Mouse (Mus musculus): ENCODE measurements around the gene Ube2l3. TPM values are rescaled to one million over a fixed set of nuclear protein-coding genes. Genes with fewer than 3 reads are reported as not detected.
"Not testable (repeated sequence)": the region's sequence is repeated elsewhere in the genome, so short reads cannot be mapped to it uniquely, and the experiment has no call there.

The Ube2l3 gene
- polyA plus RNA-seq, 1 experiment = 133 TPM

DNA sequence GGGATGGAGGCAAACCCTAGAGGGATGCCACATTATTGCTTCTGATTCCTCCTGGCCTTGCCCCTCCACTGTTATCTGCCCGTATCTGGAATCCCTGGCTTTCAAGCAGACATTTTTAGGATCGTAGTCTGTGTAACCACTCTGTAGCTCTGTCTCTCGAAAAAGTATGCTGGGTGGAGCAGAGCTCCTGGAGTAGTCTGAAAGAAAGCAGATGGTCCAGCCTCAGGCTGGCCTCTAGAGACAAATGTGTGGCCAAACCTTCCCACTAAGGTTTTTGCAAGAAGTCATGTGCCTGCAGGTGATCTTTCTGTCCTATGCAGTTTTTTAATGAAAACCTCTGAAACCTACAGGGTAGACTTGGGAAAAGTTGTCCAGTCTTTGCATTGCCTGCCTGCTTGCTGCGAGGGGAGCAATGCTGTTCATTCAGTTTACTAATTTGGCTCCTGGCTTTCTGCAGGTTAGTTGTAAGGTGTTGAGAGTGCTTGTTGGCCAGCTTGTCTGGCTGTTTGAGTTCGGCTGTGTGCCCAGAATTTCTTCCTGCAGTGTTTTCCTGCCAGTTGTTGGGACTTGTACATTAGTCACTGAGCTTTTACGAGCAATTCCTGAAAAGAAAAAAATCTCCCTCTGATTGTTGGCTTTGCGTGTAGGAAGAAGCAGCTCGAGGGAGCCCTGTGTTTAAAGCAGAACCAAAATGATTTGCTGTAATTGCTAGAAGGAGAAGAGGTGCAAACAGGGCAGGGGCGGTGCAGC, 32.6 kb upstream of the Ube2l3 start:
- Histone ChIP-seq H3K4me3 (replicated peaks; ENCODE audit: insufficient read depth, low read depth, low read length) (peak overlapping the region; percentile 5), H3K27ac (ENCODE audit: insufficient read depth, low read length) (no peak overlapping the region), H3K27me3 (ENCODE audit: control insufficient read depth, insufficient read depth, low read length) (no peaks in the 10 kb centered on the region), H3K4me1 (ENCODE audit: control insufficient read depth, insufficient read depth, low read length) (peaks cover 6% of the 10 kb centered on the region)
- DNase-seq = peak; percentile 46 to 51
- TF ChIP-seq POLR2A (IDR thresholded peaks at IDR 0.05; ENCODE audit: borderline replicate concordance, insufficient read depth, low read length) (no peak), CTCF (IDR thresholded peaks at IDR 0.05; ENCODE audit: borderline replicate concordance, insufficient read depth, low read depth, low read length) (no peak)
- WGBS = 12% methylated on average over 9 of the region's 9 CpGs

DNA sequence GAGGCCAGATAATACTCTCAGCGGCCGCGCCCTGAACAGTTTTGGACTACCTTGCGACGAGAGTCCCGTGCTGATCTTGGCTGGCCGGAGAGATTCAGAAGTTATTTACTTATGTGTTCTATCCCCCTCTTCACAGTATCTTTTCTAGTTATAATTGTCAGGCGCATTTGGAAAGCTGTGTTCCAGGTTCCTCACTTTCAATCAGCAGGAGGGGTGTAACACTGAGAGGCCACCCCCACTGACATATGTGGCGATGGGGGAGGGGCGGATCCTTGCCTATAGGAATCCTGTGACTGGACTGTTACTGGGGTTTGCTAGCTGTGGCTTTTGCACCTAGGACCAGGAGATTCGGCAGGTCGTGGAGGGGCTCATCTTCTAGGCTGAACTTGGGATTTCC, 32.0 kb upstream of the Ube2l3 start:
- WGBS = 2% methylated on average over 12 of the region's 12 CpGs
- TF ChIP-seq POLR2A (IDR thresholded peaks at IDR 0.05; ENCODE audit: borderline replicate concordance, insufficient read depth, low read length) (no peak), CTCF (IDR thresholded peaks at IDR 0.05; ENCODE audit: borderline replicate concordance, insufficient read depth, low read depth, low read length) (no peak)
- H3K4me1 ChIP-seq (ENCODE audit: control insufficient read depth, insufficient read depth, low read length) = peaks cover 6% of the 10 kb centered on the region
- peak overlapping the region; percentile 76 for H3K4me3 ChIP-seq (replicated peaks; ENCODE audit: insufficient read depth, low read depth, low read length)
- H3K27me3 ChIP-seq (ENCODE audit: control insufficient read depth, insufficient read depth, low read length) = no peaks in the 10 kb centered on the region
- peak; percentile 38 to 46 for DNase-seq
- H3K27ac ChIP-seq (ENCODE audit: insufficient read depth, low read length) = no peak overlapping the region

DNA sequence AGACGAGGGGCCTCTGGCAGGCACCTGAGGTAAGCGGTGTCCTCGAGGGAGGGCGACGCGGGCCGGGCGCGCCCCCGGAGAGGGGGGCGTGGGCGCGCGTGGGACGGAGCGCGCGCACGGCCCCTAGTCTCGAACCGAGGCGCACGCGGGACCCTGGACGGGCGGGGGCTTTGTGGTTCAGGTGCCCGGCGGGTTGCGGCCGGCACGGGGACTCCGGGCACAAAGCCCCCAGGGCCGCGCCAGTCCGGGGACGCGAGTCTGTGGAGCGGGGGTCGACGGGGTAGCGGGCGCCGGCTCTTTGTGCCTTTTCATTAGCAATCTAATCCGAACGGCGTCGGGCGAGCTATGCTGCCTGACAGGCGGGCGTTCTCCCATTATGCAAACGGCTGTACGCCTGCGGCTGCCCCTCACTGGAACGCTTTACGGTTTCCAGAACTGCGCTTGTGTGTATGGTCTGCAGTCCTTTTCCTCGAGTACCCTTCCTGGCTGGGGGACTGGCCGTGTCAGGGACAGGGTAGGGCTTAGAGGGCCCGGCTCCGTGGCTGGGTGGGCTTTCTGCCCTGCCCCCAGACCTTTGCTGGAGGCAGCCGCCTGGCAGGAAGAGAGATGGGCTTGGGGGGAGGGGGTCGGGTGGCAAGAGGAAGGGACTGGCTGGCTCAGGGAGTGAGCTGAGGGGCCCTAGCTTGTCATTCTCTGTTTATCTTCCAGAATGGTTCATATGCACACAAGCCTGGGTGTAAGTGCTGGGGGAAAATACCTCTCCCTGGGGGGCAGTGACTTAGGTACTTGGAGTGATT, 31.5 kb upstream of the Ube2l3 start:
- H3K4me1 ChIP-seq (ENCODE audit: control insufficient read depth, insufficient read depth, low read length) = peaks cover 4% of the 10 kb centered on the region

DNA sequence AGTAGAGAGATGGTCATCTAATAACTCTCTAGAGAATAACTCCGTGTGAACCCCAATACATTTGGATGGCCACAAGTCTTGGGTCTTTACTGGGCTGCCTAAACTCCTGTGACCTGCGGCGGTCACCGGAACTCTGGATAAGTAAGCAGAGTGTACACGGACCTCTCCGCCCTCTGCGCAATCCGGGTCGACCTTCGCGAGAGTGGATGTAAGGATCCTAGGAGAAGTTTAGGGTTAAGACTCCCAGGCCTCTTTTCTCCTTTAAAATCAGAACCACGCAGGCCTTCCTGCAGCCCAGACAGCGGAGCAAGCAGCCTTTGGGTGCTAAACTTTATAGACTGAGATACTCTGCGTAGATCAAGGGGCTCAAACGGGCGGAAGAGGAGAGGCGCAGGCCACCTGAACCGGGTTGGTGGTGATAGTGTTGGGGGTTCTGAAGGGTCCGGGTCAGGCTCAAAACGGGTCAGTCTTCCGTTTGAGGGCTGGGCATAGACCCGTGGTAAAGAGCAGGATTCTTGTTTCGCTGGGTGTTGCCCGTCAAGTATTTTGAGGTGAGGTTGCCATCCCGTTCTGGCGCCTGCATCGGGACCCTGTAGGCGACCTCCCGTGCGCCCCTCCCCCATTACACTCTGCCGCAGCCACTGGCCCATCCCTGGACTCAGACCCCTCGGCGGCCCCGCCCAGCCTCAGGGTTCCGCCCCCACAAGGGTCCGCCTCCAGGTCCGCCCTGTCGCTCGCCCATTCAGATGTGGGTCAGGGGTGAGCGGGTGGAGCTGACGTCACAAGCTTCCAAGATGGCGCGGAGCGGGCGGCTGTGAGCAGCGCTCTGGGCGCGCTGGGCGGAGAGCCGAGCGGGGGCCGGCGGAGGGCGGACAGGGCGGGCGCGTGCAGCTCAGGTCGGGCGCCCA, 30.6 kb upstream of the Ube2l3 start, which contains the start of gene Hic2:
Hic2 (plus strand) TSS at position 779 of the 908 bp plus-strand sequence.
- 3% methylated on average over 59 of the region's 59 CpGs for WGBS
- no peaks in the 10 kb centered on the region for H3K27me3 ChIP-seq (ENCODE audit: control insufficient read depth, insufficient read depth, low read length)
- peak within 1 kb of the TSS; percentile 76 for H3K4me3 ChIP-seq (replicated peaks; ENCODE audit: insufficient read depth, low read depth, low read length)
- peak; percentile 91 to 94 for DNase-seq
- TF ChIP-seq POLR2A (IDR thresholded peaks at IDR 0.05; ENCODE audit: borderline replicate concordance, insufficient read depth, low read length) (peak; percentile 72), CTCF (IDR thresholded peaks at IDR 0.05; ENCODE audit: borderline replicate concordance, insufficient read depth, low read depth, low read length) (no peak)
- H3K27ac ChIP-seq (ENCODE audit: insufficient read depth, low read length) = peak within 1 kb of the TSS; percentile 67
- peaks cover 4% of the 10 kb centered on the region for H3K4me1 ChIP-seq (ENCODE audit: control insufficient read depth, insufficient read depth, low read length)

More for the DNA sequence above, 31.5 kb upstream of the Ube2l3 start:
- WGBS = under 1% methylated on average over 62 of the region's 62 CpGs
- TF ChIP-seq POLR2A (IDR thresholded peaks at IDR 0.05; ENCODE audit: borderline replicate concordance, insufficient read depth, low read length) = no peak
- no peak for TF ChIP-seq CTCF (IDR thresholded peaks at IDR 0.05; ENCODE audit: borderline replicate concordance, insufficient read depth, low read depth, low read length)
- H3K4me3 ChIP-seq (replicated peaks; ENCODE audit: insufficient read depth, low read depth, low read length) = peak overlapping the region; percentile 76
- H3K27ac ChIP-seq (ENCODE audit: insufficient read depth, low read length) = peak overlapping the region; percentile 67
- no peaks in the 10 kb centered on the region for H3K27me3 ChIP-seq (ENCODE audit: control insufficient read depth, insufficient read depth, low read length)
- DNase-seq = peak; percentile 31 to 52

DNA sequence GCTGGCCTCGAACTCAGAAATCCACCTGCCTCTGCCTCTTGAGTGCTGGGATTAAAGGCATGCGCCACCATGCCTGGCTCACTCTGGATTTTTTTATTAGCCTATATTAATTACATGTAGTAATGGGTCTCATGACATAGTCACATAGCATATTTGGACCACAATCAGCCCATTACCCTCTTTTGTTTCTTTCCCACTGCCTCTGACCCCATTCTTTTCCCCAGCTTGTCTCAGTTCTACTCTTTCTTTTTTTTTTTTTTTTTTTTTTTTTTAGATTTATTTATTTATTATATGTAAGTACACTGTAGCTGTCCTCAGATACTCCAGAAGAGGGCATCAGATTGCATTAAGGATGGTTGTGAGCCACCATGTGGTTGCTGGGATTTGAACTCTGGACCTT, 29.1 kb upstream of the Ube2l3 start:
- not testable (repeated sequence) for H3K4me1 ChIP-seq (ENCODE audit: control insufficient read depth, insufficient read depth, low read length); H3K27ac ChIP-seq (ENCODE audit: insufficient read depth, low read length); DNase-seq; H3K27me3 ChIP-seq (ENCODE audit: control insufficient read depth, insufficient read depth, low read length); H3K4me3 ChIP-seq (replicated peaks; ENCODE audit: insufficient read depth, low read depth, low read length)
- 96% methylated on average over 2 of the region's 2 CpGs for WGBS

DNA sequence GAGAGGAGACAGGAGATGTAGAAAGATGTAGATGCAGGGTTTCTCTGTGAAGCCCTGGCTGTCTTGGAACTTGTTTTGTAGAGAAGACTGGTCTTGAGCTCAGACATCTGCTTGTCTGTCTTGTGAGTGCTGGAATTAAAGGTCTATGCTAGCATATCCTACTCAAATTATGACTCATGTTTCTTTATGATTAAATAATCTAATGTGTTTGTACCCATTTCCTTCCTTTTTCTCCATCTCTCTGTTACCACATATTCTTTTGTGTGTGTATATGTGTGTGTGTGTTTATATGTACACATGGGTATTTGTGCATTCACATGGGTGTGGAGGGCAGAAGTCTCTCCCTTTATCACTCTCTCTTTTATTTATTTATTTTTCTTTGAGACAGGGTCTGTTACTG, 24.0 kb upstream of the Ube2l3 start:
- TF ChIP-seq CTCF (IDR thresholded peaks at IDR 0.05; ENCODE audit: borderline replicate concordance, insufficient read depth, low read depth, low read length) (no peak), POLR2A (IDR thresholded peaks at IDR 0.05; ENCODE audit: borderline replicate concordance, insufficient read depth, low read length) (no peak)
- Histone ChIP-seq H3K4me1 (ENCODE audit: control insufficient read depth, insufficient read depth, low read length) (no peaks in the 10 kb centered on the region), H3K27ac (ENCODE audit: insufficient read depth, low read length) (no peak overlapping the region), H3K4me3 (replicated peaks; ENCODE audit: insufficient read depth, low read depth, low read length) (no peak overlapping the region), H3K27me3 (ENCODE audit: control insufficient read depth, insufficient read depth, low read length) (no peaks in the 10 kb centered on the region)
- no peak for DNase-seq

DNA sequence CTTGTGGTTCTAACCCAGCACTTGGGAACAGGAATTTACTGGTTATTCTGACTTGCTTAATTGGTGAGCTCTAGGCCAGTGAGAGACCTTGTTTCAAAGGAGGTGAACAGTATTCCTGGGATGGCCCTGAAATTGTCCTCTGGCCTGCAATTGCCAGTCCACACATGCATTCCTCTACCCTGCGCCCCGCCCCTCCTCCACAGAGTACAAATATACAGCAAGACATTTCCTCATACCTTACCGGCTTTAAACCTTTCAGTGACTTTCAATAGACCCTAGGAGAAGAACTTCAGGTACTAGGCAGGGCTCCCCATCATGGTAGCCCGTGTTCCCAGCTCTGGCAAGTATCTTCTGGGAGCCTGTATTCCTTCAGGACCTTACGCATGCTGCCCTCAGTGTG, 23.1 kb upstream of the Ube2l3 start:
- 87% methylated on average over 5 of the region's 5 CpGs for WGBS
- Histone ChIP-seq H3K4me1 (ENCODE audit: control insufficient read depth, insufficient read depth, low read length) (no peaks in the 10 kb centered on the region), H3K27ac (ENCODE audit: insufficient read depth, low read length) (no peak overlapping the region), H3K4me3 (replicated peaks; ENCODE audit: insufficient read depth, low read depth, low read length) (no peak overlapping the region), H3K27me3 (ENCODE audit: control insufficient read depth, insufficient read depth, low read length) (no peaks in the 10 kb centered on the region)
- DNase-seq = no peak
- TF ChIP-seq POLR2A (IDR thresholded peaks at IDR 0.05; ENCODE audit: borderline replicate concordance, insufficient read depth, low read length) (no peak), CTCF (IDR thresholded peaks at IDR 0.05; ENCODE audit: borderline replicate concordance, insufficient read depth, low read depth, low read length) (no peak)

All from cerebellum, adult 2 months (tissue).